Mouse (Mus musculus) layer of hippocampus, postnatal 14 days (tissue): ENCODE measurements around the gene Babam2. TPM values are rescaled to one million over a fixed set of nuclear protein-coding genes. Genes with fewer than 3 reads are reported as not detected.

Source experiments
- DNase-seq, 2 experiments: peaks; one replicate each; pipeline ENCODE4 v3.0.0; 2021 to 2022; ENCODE audit warnings: low spot score in 2 of 2, mixed read lengths in 1 of 2
- total RNA-seq, 2 experiments: library from RNA; stranded (reverse); gene quantifications; 2 replicates each; pipeline ENCODE4 v1.2.3; 2021

Gene Babam2
- total RNA-seq, 2 experiments from 2014 or later: 39.9 to 41.3 TPM

- DNase-seq: no peak
These were observed 285.7 kb downstream of the Babam2 start for GRCm38 (mm10) chr5:31983161-31983560.

GRCm38 (mm10) chr5:31983817-31984368, 286.4 kb downstream of the Babam2 start:
- no peak for DNase-seq

- DNase-seq: no peak
These were observed 287.0 kb downstream of the Babam2 start for GRCm38 (mm10) chr5:31984369-31984961.

GRCm38 (mm10) chr5:31985021-31985420, 287.5 kb downstream of the Babam2 start:
- no peak for DNase-seq

GRCm38 (mm10) chr5:31987541-31988307, 290.2 kb downstream of the Babam2 start:
- DNase-seq: no peak

GRCm38 (mm10) chr5:31997189-31997954, 299.9 kb downstream of the Babam2 start:
- no peak for DNase-seq

GRCm38 (mm10) chr5:31998806-31999205, 301.3 kb downstream of the Babam2 start:
- no peak for DNase-seq

- DNase-seq: no peak
These were observed 302.6 kb downstream of the Babam2 start for GRCm38 (mm10) chr5:32000076-32000475.

- no peak for DNase-seq
These were observed 303.8 kb downstream of the Babam2 start for GRCm38 (mm10) chr5:32001266-32001665.

- DNase-seq: no peak
These were observed 304.3 kb downstream of the Babam2 start for GRCm38 (mm10) chr5:32001771-32002170.

- no peak for DNase-seq
These were observed 310.9 kb downstream of the Babam2 start for GRCm38 (mm10) chr5:32008401-32008800.

GRCm38 (mm10) chr5:32010056-32010455, 312.6 kb downstream of the Babam2 start:
- no peak for DNase-seq

GRCm38 (mm10) chr5:32013053-32013452, 315.6 kb downstream of the Babam2 start:
- DNase-seq: no peak

- DNase-seq: no peak
These were observed 317.3 kb downstream of the Babam2 start for GRCm38 (mm10) chr5:32014786-32015185.

- no peak for DNase-seq
These were observed 318.5 kb downstream of the Babam2 start for GRCm38 (mm10) chr5:32015949-32016478.

GRCm38 (mm10) chr5:32017686-32018085, 320.2 kb downstream of the Babam2 start:
- DNase-seq: no peak

- no peak for DNase-seq
These were observed 320.8 kb downstream of the Babam2 start for GRCm38 (mm10) chr5:32018276-32018675.

GRCm38 (mm10) chr5:32029834-32030433, 332.4 kb downstream of the Babam2 start:
- DNase-seq: no peak

- no peak for DNase-seq
These were observed 335.7 kb downstream of the Babam2 start for GRCm38 (mm10) chr5:32033185-32033584.

GRCm38 (mm10) chr5:32033621-32034020, 336.1 kb downstream of the Babam2 start:
- no peak for DNase-seq

GRCm38 (mm10) chr5:32034475-32035054, 337.1 kb downstream of the Babam2 start:
- peak in 1 of 2 experiments; percentile 9 for DNase-seq
